Mouse (Mus musculus): ENCODE measurements at regions not wholly inside any gene's neighbourhood (a gene's known extent, or its start where the extent isn't known, plus 50 kb on each side); places are given as distances from the start of the nearest gene placed in this dataset.
A peak's percentile ranks its signal among the peaks of the same experiment; 100 is the strongest.

GRCm38 (mm10) chr3:18645481-18645880 lies 697.3 kb downstream of the Cypt12 start:
- no peak for ATAC-seq (ENCODE audit: insufficient number of reproducible peaks, low FRiP score, low TSS enrichment)

GRCm38 (mm10) chr3:18645927-18646326 lies 697.7 kb downstream of the Cypt12 start:
- ATAC-seq (ENCODE audit: insufficient number of reproducible peaks, low FRiP score, low TSS enrichment): 0 out of 2 replicates have a peak, but pooled peaks have one; percentile 50

GRCm38 (mm10) chr3:18653557-18653956 lies 705.3 kb downstream of the Cypt12 start:
- ATAC-seq (ENCODE audit: insufficient number of reproducible peaks, low FRiP score, low TSS enrichment): no peak

- no peak for ATAC-seq (ENCODE audit: insufficient number of reproducible peaks, low FRiP score, low TSS enrichment)
These were observed 717.5 kb downstream of the Cypt12 start for GRCm38 (mm10) chr3:18665738-18666137.

GRCm38 (mm10) chr3:18667726-18668125 lies 719.5 kb downstream of the Cypt12 start:
- ATAC-seq (ENCODE audit: insufficient number of reproducible peaks, low FRiP score, low TSS enrichment): no peak

GRCm38 (mm10) chr3:18668936-18669335 lies 720.7 kb downstream of the Cypt12 start:
- no peak for ATAC-seq (ENCODE audit: insufficient number of reproducible peaks, low FRiP score, low TSS enrichment)

GRCm38 (mm10) chr3:18670203-18670700 lies 722.0 kb downstream of the Cypt12 start:
- no peak for ATAC-seq (ENCODE audit: insufficient number of reproducible peaks, low FRiP score, low TSS enrichment)

- no peak for ATAC-seq (ENCODE audit: insufficient number of reproducible peaks, low FRiP score, low TSS enrichment)
These were observed 723.5 kb downstream of the Cypt12 start for GRCm38 (mm10) chr3:18671681-18672080.

- ATAC-seq (ENCODE audit: insufficient number of reproducible peaks, low FRiP score, low TSS enrichment): peak; percentile 99
These were observed 735.3 kb downstream of the Cypt12 start for GRCm38 (mm10) chr3:18683346-18684101.

GRCm38 (mm10) chr3:18695113-18695792 lies 747.0 kb downstream of the Cypt12 start:
- ATAC-seq (ENCODE audit: insufficient number of reproducible peaks, low FRiP score, low TSS enrichment): no peak

- no peak for ATAC-seq (ENCODE audit: insufficient number of reproducible peaks, low FRiP score, low TSS enrichment)
These were observed 748.9 kb downstream of the Cypt12 start for GRCm38 (mm10) chr3:18696981-18697660.

GRCm38 (mm10) chr3:18698106-18698505 lies 749.9 kb downstream of the Cypt12 start:
- ATAC-seq (ENCODE audit: insufficient number of reproducible peaks, low FRiP score, low TSS enrichment): no peak

GRCm38 (mm10) chr3:18705165-18705564 lies 757.0 kb downstream of the Cypt12 start:
- no peak for ATAC-seq (ENCODE audit: insufficient number of reproducible peaks, low FRiP score, low TSS enrichment)

- no peak for ATAC-seq (ENCODE audit: insufficient number of reproducible peaks, low FRiP score, low TSS enrichment)
These were observed 757.5 kb downstream of the Cypt12 start for GRCm38 (mm10) chr3:18705756-18706155.

- ATAC-seq (ENCODE audit: insufficient number of reproducible peaks, low FRiP score, low TSS enrichment): no peak
These were observed 758.1 kb downstream of the Cypt12 start for GRCm38 (mm10) chr3:18706356-18706755.

GRCm38 (mm10) chr3:18707730-18708129 lies 759.5 kb downstream of the Cypt12 start:
- ATAC-seq (ENCODE audit: insufficient number of reproducible peaks, low FRiP score, low TSS enrichment): no peak

GRCm38 (mm10) chr3:18711661-18712060 lies 763.5 kb downstream of the Cypt12 start:
- no peak for ATAC-seq (ENCODE audit: insufficient number of reproducible peaks, low FRiP score, low TSS enrichment)

GRCm38 (mm10) chr3:18713986-18714385 lies 765.8 kb downstream of the Cypt12 start:
- no peak for ATAC-seq (ENCODE audit: insufficient number of reproducible peaks, low FRiP score, low TSS enrichment)

GRCm38 (mm10) chr3:18714968-18715630 lies 766.9 kb downstream of the Cypt12 start:
- ATAC-seq (ENCODE audit: insufficient number of reproducible peaks, low FRiP score, low TSS enrichment): no peak

- ATAC-seq (ENCODE audit: insufficient number of reproducible peaks, low FRiP score, low TSS enrichment): no peak
These were observed 767.6 kb downstream of the Cypt12 start for GRCm38 (mm10) chr3:18715776-18716175.
